Mouse (Mus musculus) CH12.LX (cell line): ENCODE measurements around the gene Fam117a. TPM values are rescaled to one million over a fixed set of nuclear protein-coding genes. Genes with fewer than 3 reads are reported as not detected.

ENCODE experiments used
- DNase-seq: peaks from one replicate; pipeline ENCODE4 v3.0.0-alpha.2; 2013; ENCODE audit errors: extremely low read depth
- H3K27ac ChIP-seq: 2 replicates; pipeline ENCODE4 v1.5.1; 2012; ENCODE audit warnings: low read depth, mild to moderate bottlenecking, control low read depth, moderate library complexity; ENCODE audit not compliant: insufficient read depth
- H3K27me3 ChIP-seq: replicated peaks from 2 replicates; pipeline ENCODE3; 2012; ENCODE audit warnings: inconsistent platforms
- H3K36me3 ChIP-seq, 2 experiments: replicated peaks in 1 of 2; 2 replicates each; pipeline versions ENCODE3 to v1.6.1; 2012; ENCODE audit warnings: inconsistent platforms in 1 of 2, low read length in 1 of 2, mild to moderate bottlenecking in 1 of 2, mixed read lengths in 1 of 2, moderate library complexity in 1 of 2; ENCODE audit not compliant: control insufficient read depth in 1 of 2, insufficient read depth in 1 of 2
- H3K4me1 ChIP-seq, 2 experiments: 2 replicates each; pipeline ENCODE4 v1.6.1; 2012; ENCODE audit warnings: inconsistent platforms in 1 of 2, moderate library complexity in 1 of 2; ENCODE audit not compliant: insufficient read depth in 2 of 2, control insufficient read depth in 1 of 2
- H3K4me2 ChIP-seq: 2 replicates; pipeline ENCODE4 v1.6.1; 2012; ENCODE audit warnings: low read depth, mild to moderate bottlenecking, control low read depth; ENCODE audit not compliant: poor library complexity, insufficient read depth, severe bottlenecking
- H3K4me3 ChIP-seq, 3 experiments: fragments of 150-350 bp in 1 of 3; sonication (generic) in 1 of 3; replicated peaks in 1 of 3; 2 replicates each; pipeline versions ENCODE3 to v1.5.1; 2011 to 2012; ENCODE audit warnings: low read depth in 2 of 3, low read length in 2 of 3, mild to moderate bottlenecking in 2 of 3, moderate library complexity in 2 of 3, control low read depth in 1 of 3, improper control_type of control experiment in 1 of 3, inconsistent platforms in 1 of 3, mixed read lengths in 1 of 3; ENCODE audit not compliant: poor library complexity in 1 of 3
- H3K79me2 ChIP-seq: replicated peaks from 2 replicates; pipeline ENCODE4 v1.6.1; 2012; ENCODE audit warnings: mild to moderate bottlenecking, moderate library complexity; ENCODE audit not compliant: control insufficient read depth, poor library complexity, insufficient read depth, severe bottlenecking; ENCODE audit errors: extremely low read depth
- H3K9ac ChIP-seq: 2 replicates; pipeline ENCODE4 v1.6.1; 2012; ENCODE audit warnings: low read depth, mild to moderate bottlenecking, control low read depth, moderate library complexity; ENCODE audit not compliant: insufficient read depth
- H3K9me3 ChIP-seq: replicated peaks from 2 replicates; pipeline ENCODE3; 2012; ENCODE audit warnings: low read length, inconsistent platforms, mixed read lengths
- BHLHE40 ChIP-seq: IDR thresholded peaks from 2 replicates; pipeline ENCODE4 v1.6.1; 2011; ENCODE audit warnings: mild to moderate bottlenecking, low read depth, low read length, improper control_type of control experiment
- CTCF ChIP-seq, 2 experiments: IDR thresholded peaks in 1 of 2; conservative IDR thresholded peaks in 1 of 2; 2 replicates each; pipeline ENCODE4 v1.5.1; 2011 to 2012; ENCODE audit warnings: low read depth in 2 of 2, low read length in 2 of 2, improper control_type of control experiment in 1 of 2, inconsistent platforms in 1 of 2, mild to moderate bottlenecking in 1 of 2, moderate library complexity in 1 of 2
- EP300 ChIP-seq: IDR thresholded peaks from 2 replicates; pipeline ENCODE4 v1.6.1; 2011; ENCODE audit warnings: low read length, improper control_type of control experiment
- ETS1 ChIP-seq: conservative IDR thresholded peaks from 2 replicates; pipeline ENCODE4 v1.6.1; 2012; ENCODE audit warnings: low read depth, mild to moderate bottlenecking, inconsistent platforms, low read length, improper control_type of control experiment, moderate library complexity
- IRF4 ChIP-seq: IDR thresholded peaks from 2 replicates; pipeline ENCODE4 v1.6.1; 2014; ENCODE audit warnings: low read depth, mild to moderate bottlenecking, inconsistent platforms, low read length, improper control_type of control experiment
- KAT2A ChIP-seq: IDR thresholded peaks from 2 replicates; pipeline ENCODE4 v1.6.1; 2012; ENCODE audit warnings: low read length, improper control_type of control experiment, inconsistent platforms; ENCODE audit not compliant: insufficient replicate concordance
- MAFK ChIP-seq: IDR thresholded peaks from 2 replicates; pipeline ENCODE4 v1.6.1; 2011; ENCODE audit warnings: low read length, improper control_type of control experiment; ENCODE audit not compliant: insufficient replicate concordance
- MEF2A ChIP-seq: IDR thresholded peaks from 2 replicates; pipeline ENCODE4 v1.6.1; 2014; ENCODE audit warnings: low read depth, mild to moderate bottlenecking, inconsistent platforms, low read length, improper control_type of control experiment, borderline replicate concordance
- NELFE ChIP-seq: IDR thresholded peaks from 2 replicates; pipeline ENCODE4 v1.6.1; 2011; ENCODE audit warnings: low read depth, low read length, improper control_type of control experiment
- RAD21 ChIP-seq: IDR thresholded peaks from 2 replicates; pipeline ENCODE4 v1.6.1; 2011; ENCODE audit warnings: low read depth, mild to moderate bottlenecking, low read length, improper control_type of control experiment, moderate library complexity
- SIN3A ChIP-seq: IDR thresholded peaks from 2 replicates; pipeline ENCODE4 v1.6.1; 2012; ENCODE audit warnings: low read length, improper control_type of control experiment, inconsistent platforms
- TCF12 ChIP-seq: IDR thresholded peaks from 2 replicates; pipeline ENCODE4 v1.6.1; 2014; ENCODE audit warnings: low read depth, mild to moderate bottlenecking, inconsistent platforms, low read length, improper control_type of control experiment
- USF2 ChIP-seq: conservative IDR thresholded peaks from 2 replicates; pipeline ENCODE4 v1.6.1; 2011; ENCODE audit warnings: low read depth, low read length, improper control_type of control experiment
- ZKSCAN1 ChIP-seq: IDR thresholded peaks from 2 replicates; pipeline ENCODE4 v1.6.1; 2012; ENCODE audit warnings: low read depth, inconsistent platforms, low read length, improper control_type of control experiment, borderline replicate concordance
- ZMIZ1 ChIP-seq: IDR thresholded peaks from 2 replicates; pipeline ENCODE4 v1.6.1; 2012; ENCODE audit warnings: low read depth, mild to moderate bottlenecking, inconsistent platforms, low read length, improper control_type of control experiment
- dilution Hi-C: fragments of 300-500 bp; cut with MboI; formaldehyde crosslinking; loops from 2 replicates; pipeline ENCODE4 v1.14.3; 2020; ENCODE audit warnings: low sequenced_read_pairs; ENCODE audit not compliant: extremely low pct_unique_long_range_greater_than_20kb, extremely low pct_ligation_motif_present
- in situ Hi-C: fragments of 300-500 bp; cut with MboI; formaldehyde crosslinking; loops from 3 replicates; pipeline ENCODE4 v1.14.3; 2019; ENCODE audit warnings: low sequenced_read_pairs, low pct_ligation_motif_present, low pct_unique_long_range_greater_than_20kb, mixed read lengths
- polyA plus RNA-seq: library from polyadenylated mRNA; unstranded; fragments of >175 nt; gene quantifications from 2 replicates; pipeline ENCODE4 v1.2.1, GENCODE M21; 2012; ENCODE audit warnings: low read depth; ENCODE audit not compliant: insufficient read length
- total RNA-seq, 2 experiments: library from RNA; depleted of rRNA; stranded (reverse); fragments of 300-350 nt in 1 of 2; fragments of >200 nt in 1 of 2; gene quantifications; 2 replicates each; pipeline ENCODE4 v1.2.3; 2012 to 2014

Gene Fam117a
- total and polyA plus RNA-seq, 3 experiments: 0.54 to 2.2 (median 0.91) TPM

- TF ChIP-seq RAD21: peak; percentile 98
- TF ChIP-seq SIN3A: peak; percentile 96
- peak; percentile 80; the same call in 1 of the 2 replicates for TF ChIP-seq KAT2A
- TF ChIP-seq ETS1: no peak
- TF ChIP-seq ZKSCAN1: no peak
- TF ChIP-seq TCF12: peak; percentile 44
- peak; percentile 58; the same call in 1 of the 2 replicates for TF ChIP-seq USF2
Observed at GRCm38 (mm10) chr11:95384319-95384972, 47.6 kb downstream of the Fam117a start, which contains the start of gene Slc35b1 (continued).

- Histone ChIP-seq H3K27ac (peak overlapping the region; percentile 59), H3K4me2 (peak overlapping the region; percentile 84), H3K4me3 (peak overlapping the region; percentile 67 to 98 (median 79)), H3K9me3 (no peaks in the 10 kb centered on the region), H3K79me2 (peaks cover 14% of the 10 kb centered on the region), H3K4me1 (peaks cover 3 to 17% of the 10 kb centered on the region in 2 experiments), H3K9ac (peak overlapping the region; percentile 96), H3K36me3 (peaks cover 31 to 39% of the 10 kb centered on the region in 2 experiments), H3K27me3 (peaks cover 19% of the 10 kb centered on the region)
- in situ Hi-C loops (loop anchor here (25.0 kb wide), 1 partner anchor 277 kb away; the partner anchor contains the start of gene Phb), dilution Hi-C loops (no loop called here)
- DNase-seq: no peak
- TF ChIP-seq MEF2A: no peak
- no peak for TF ChIP-seq ZMIZ1
- TF ChIP-seq NELFE: 0 out of 2 replicates have a peak, but pooled peaks have one; percentile 56
- TF ChIP-seq BHLHE40: no peak
Observed at GRCm38 (mm10) chr11:95384973-95385320, 48.1 kb downstream of the Fam117a start.

DNA sequence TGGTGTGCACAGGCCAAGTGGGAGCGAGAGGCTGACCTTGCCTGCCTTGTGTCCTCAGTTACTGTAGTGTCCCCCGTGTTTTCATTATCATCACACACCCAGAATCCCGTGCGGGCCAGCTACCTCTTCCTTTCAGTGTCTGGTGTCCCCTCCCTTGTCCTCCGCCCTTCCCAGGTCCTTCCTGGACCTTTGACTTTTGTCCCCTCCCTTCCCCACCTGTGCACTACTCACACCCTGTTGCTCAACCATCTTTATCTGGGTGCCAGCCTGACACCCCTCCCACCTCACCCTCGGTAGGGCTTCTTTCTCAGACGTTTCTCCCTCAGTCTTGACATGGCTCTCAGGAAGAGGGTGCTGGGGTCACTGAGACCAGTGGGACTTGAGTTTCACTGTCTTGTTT is 50.5 kb downstream of the Fam117a start:
- Histone ChIP-seq H3K27ac (no peak overlapping the region), H3K9me3 (no peaks in the 10 kb centered on the region), H3K4me2 (no peak overlapping the region), H3K9ac (no peak overlapping the region), H3K36me3 (peaks cover 50 to 63% of the 10 kb centered on the region in 2 experiments), H3K4me3 (no peak overlapping the region), H3K79me2 (peaks cover 14% of the 10 kb centered on the region), H3K27me3 (no peaks in the 10 kb centered on the region), H3K4me1 (peaks cover 3 to 17% of the 10 kb centered on the region in 2 experiments)
- TF ChIP-seq IRF4 (no peak), MAFK (no peak), BHLHE40 (no peak), CTCF (conservative IDR thresholded peaks at IDR 0.05 in 1 of 2, IDR thresholded peaks at IDR 0.05 in 1 of 2; ENCODE audit: low read depth in 2 of 2, low read length in 2 of 2) (no peak), EP300 (no peak)
- DNase-seq: no peak
- dilution Hi-C loops: no loop called here
- in situ Hi-C loops: loop anchor here (25.0 kb wide), 1 partner anchor 275 kb away; the partner anchor contains the start of gene Phb
